Mouse (Mus musculus) MEL (cell line): Measurements from ENCODE around the gene Tle4. TPM values are rescaled to one million over a fixed set of nuclear protein-coding genes. Genes with fewer than 3 reads are reported as not detected.

Source experiments
- DNase-seq: peaks from one replicate; pipeline ENCODE4 v3.0.0; 2011; ENCODE audit warnings: low read depth, low spot score
- H3K27ac ChIP-seq: 2 replicates; pipeline ENCODE4 v1.5.1; 2012; ENCODE audit warnings: low read depth, mild to moderate bottlenecking, control low read depth, low read length, moderate library complexity; ENCODE audit not compliant: control insufficient read depth
- H3K27me3 ChIP-seq, 2 experiments: fragments of 150-350 bp in 1 of 2; sonication (generic) in 1 of 2; 2 replicates each; pipeline ENCODE4 v1.6.1; 2012; ENCODE audit warnings: low read length in 2 of 2, mild to moderate bottlenecking in 2 of 2, improper control_type of control experiment in 1 of 2, moderate library complexity in 1 of 2; ENCODE audit not compliant: insufficient read depth in 2 of 2, control insufficient read depth in 1 of 2
- H3K36me3 ChIP-seq, 2 experiments: 2 replicates each; pipeline ENCODE4 v1.6.1; 2012 to 2014; ENCODE audit warnings: low read length in 2 of 2, improper control_type of control experiment in 1 of 2, inconsistent platforms in 1 of 2, mild to moderate bottlenecking in 1 of 2; ENCODE audit not compliant: insufficient read depth in 2 of 2, control insufficient read depth in 1 of 2
- H3K4me1 ChIP-seq, 2 experiments: fragments of 150-350 bp in 1 of 2; sonication (generic) in 1 of 2; 2 replicates each; pipeline ENCODE4 v1.6.1; 2012; ENCODE audit warnings: low read length in 2 of 2, improper control_type of control experiment in 1 of 2, mild to moderate bottlenecking in 1 of 2; ENCODE audit not compliant: insufficient read depth in 2 of 2, control insufficient read depth in 1 of 2
- H3K4me3 ChIP-seq, 2 experiments: fragments of 150-350 bp in 1 of 2; sonication (generic) in 1 of 2; 2 replicates each; pipeline ENCODE4 v1.5.1; 2012; ENCODE audit warnings: low read depth in 2 of 2, low read length in 2 of 2, mild to moderate bottlenecking in 2 of 2, moderate library complexity in 2 of 2, control low read depth in 1 of 2, improper control_type of control experiment in 1 of 2; ENCODE audit not compliant: control insufficient read depth in 1 of 2, insufficient read depth in 1 of 2
- H3K79me2 ChIP-seq: 2 replicates; pipeline ENCODE4 v1.6.1; 2012; ENCODE audit warnings: mild to moderate bottlenecking, low read length, moderate library complexity; ENCODE audit not compliant: control insufficient read depth, poor library complexity, insufficient read depth
- H3K9ac ChIP-seq: 2 replicates; pipeline ENCODE4 v1.6.1; 2012; ENCODE audit warnings: low read depth, mild to moderate bottlenecking, control low read depth, low read length, moderate library complexity; ENCODE audit not compliant: control insufficient read depth, poor library complexity, severe bottlenecking
- H3K9me3 ChIP-seq: fragments of 150-350 bp; sonication (generic); replicated peaks from 2 replicates; pipeline ENCODE4 v1.6.1; 2012; ENCODE audit warnings: mild to moderate bottlenecking, low read length, improper control_type of control experiment, moderate library complexity; ENCODE audit not compliant: insufficient read depth
- CHD2 ChIP-seq: IDR thresholded peaks from 2 replicates; pipeline ENCODE4 v1.6.1; 2011; ENCODE audit warnings: low read length, improper control_type of control experiment
- CTCF ChIP-seq, 3 experiments: IDR thresholded peaks in 2 of 3; conservative IDR thresholded peaks in 1 of 3; 2 replicates each; pipeline ENCODE4 v1.5.1; 2011 to 2012; ENCODE audit warnings: low read length in 3 of 3, low read depth in 2 of 3, mild to moderate bottlenecking in 2 of 3, improper control_type of control experiment in 1 of 3, inconsistent platforms in 1 of 3, mixed read lengths in 1 of 3, moderate library complexity in 1 of 3; ENCODE audit not compliant: control insufficient read depth in 1 of 3, insufficient read depth in 1 of 3, poor library complexity in 1 of 3, severe bottlenecking in 1 of 3
- E2F4 ChIP-seq: IDR thresholded peaks from 2 replicates; pipeline ENCODE4 v1.6.1; 2011; ENCODE audit warnings: low read depth, low read length, improper control_type of control experiment, borderline replicate concordance
- GATA1 ChIP-seq: IDR thresholded peaks from 2 replicates; pipeline ENCODE4 v1.6.1; 2011; ENCODE audit warnings: low read depth, low read length, improper control_type of control experiment
- HCFC1 ChIP-seq: IDR thresholded peaks from 2 replicates; pipeline ENCODE4 v1.6.1; 2012; ENCODE audit warnings: low read depth, mild to moderate bottlenecking, inconsistent platforms, low read length, improper control_type of control experiment, moderate library complexity
- MAFK ChIP-seq: IDR thresholded peaks from 2 replicates; pipeline ENCODE4 v1.6.1; 2011; ENCODE audit warnings: low read depth, mild to moderate bottlenecking, low read length, improper control_type of control experiment, borderline replicate concordance
- MAX ChIP-seq: IDR thresholded peaks from 2 replicates; pipeline ENCODE4 v1.6.1; 2011; ENCODE audit warnings: low read length, improper control_type of control experiment
- MEF2A ChIP-seq: IDR thresholded peaks from 2 replicates; pipeline ENCODE4 v1.6.1; 2014; ENCODE audit warnings: low read depth, mild to moderate bottlenecking, inconsistent platforms, low read length, improper control_type of control experiment; ENCODE audit not compliant: poor library complexity, insufficient replicate concordance, severe bottlenecking; ENCODE audit errors: extremely low read depth
- MXI1 ChIP-seq: IDR thresholded peaks from 2 replicates; pipeline ENCODE4 v1.6.1; 2011; ENCODE audit warnings: mild to moderate bottlenecking, low read depth, low read length, improper control_type of control experiment
- MYB ChIP-seq: IDR thresholded peaks from 2 replicates; pipeline ENCODE4 v1.6.1; 2011; ENCODE audit warnings: mild to moderate bottlenecking, low read depth, low read length, improper control_type of control experiment
- NELFE ChIP-seq: IDR thresholded peaks from 2 replicates; pipeline ENCODE4 v1.6.1; 2011; ENCODE audit warnings: low read depth, low read length, improper control_type of control experiment
- NRF1 ChIP-seq: IDR thresholded peaks from 2 replicates; pipeline ENCODE4 v1.6.1; 2014; ENCODE audit warnings: low read depth, mild to moderate bottlenecking, inconsistent platforms, low read length, improper control_type of control experiment, moderate library complexity; ENCODE audit not compliant: poor library complexity, insufficient read depth, severe bottlenecking
- POLR2A ChIP-seq, 2 experiments: IDR thresholded peaks; 2 replicates each; pipeline ENCODE4 v1.6.1; 2011 to 2012; ENCODE audit warnings: low read length in 2 of 2, mild to moderate bottlenecking in 2 of 2, control low read depth in 1 of 2, improper control_type of control experiment in 1 of 2, low read depth in 1 of 2, moderate library complexity in 1 of 2; ENCODE audit not compliant: control insufficient read depth in 1 of 2, insufficient read depth in 1 of 2, poor library complexity in 1 of 2
- POLR2AphosphoS2 ChIP-seq: IDR thresholded peaks from 2 replicates; pipeline ENCODE4 v1.6.1; 2011; ENCODE audit warnings: low read length, improper control_type of control experiment
- POLR2AphosphoS5 ChIP-seq: IDR thresholded peaks from 2 replicates; pipeline ENCODE4 v1.6.1; 2012; ENCODE audit warnings: low read depth, borderline replicate concordance, mild to moderate bottlenecking, inconsistent platforms, low read length, moderate library complexity, mixed read lengths
- SIN3A ChIP-seq: IDR thresholded peaks from 2 replicates; pipeline ENCODE4 v1.6.1; 2012; ENCODE audit warnings: low read length, improper control_type of control experiment, inconsistent platforms
- SMC3 ChIP-seq: IDR thresholded peaks from 2 replicates; pipeline ENCODE4 v1.6.1; 2011; ENCODE audit warnings: low read depth, low read length, improper control_type of control experiment
- TAL1 ChIP-seq: IDR thresholded peaks from 2 replicates; pipeline ENCODE4 v1.6.1; 2012; ENCODE audit warnings: mild to moderate bottlenecking, inconsistent platforms, low read length, moderate library complexity, mixed read lengths
- TBP ChIP-seq: IDR thresholded peaks from 2 replicates; pipeline ENCODE4 v1.8.0; 2011; ENCODE audit warnings: low read depth, low read length, improper control_type of control experiment
- TCF12 ChIP-seq: IDR thresholded peaks from 2 replicates; pipeline ENCODE4 v1.6.1; 2014; ENCODE audit warnings: low read depth, mild to moderate bottlenecking, inconsistent platforms, low read length, improper control_type of control experiment, moderate library complexity
- UBTF ChIP-seq: IDR thresholded peaks from 2 replicates; pipeline ENCODE4 v1.6.1; 2012; ENCODE audit warnings: low read depth, mild to moderate bottlenecking, inconsistent platforms, low read length, improper control_type of control experiment, moderate library complexity, borderline replicate concordance; ENCODE audit not compliant: insufficient read depth
- USF1 ChIP-seq: IDR thresholded peaks from 2 replicates; pipeline ENCODE4 v1.6.1; 2014; ENCODE audit warnings: low read depth, mild to moderate bottlenecking, inconsistent platforms, low read length, improper control_type of control experiment, moderate library complexity
- USF2 ChIP-seq, 2 experiments: IDR thresholded peaks; 2 replicates each; pipeline ENCODE4 v1.6.1; 2011 to 2012; ENCODE audit warnings: improper control_type of control experiment in 2 of 2, low read length in 2 of 2, borderline replicate concordance in 1 of 2, inconsistent platforms in 1 of 2, low read depth in 1 of 2, mild to moderate bottlenecking in 1 of 2; ENCODE audit not compliant: insufficient read depth in 1 of 2
- ZC3H11A ChIP-seq: IDR thresholded peaks from 2 replicates; pipeline ENCODE4 v1.6.1; 2012; ENCODE audit warnings: low read depth, mild to moderate bottlenecking, inconsistent platforms, low read length, improper control_type of control experiment
- ZNF384 ChIP-seq: IDR thresholded peaks from 2 replicates; pipeline ENCODE4 v1.6.1; 2012; ENCODE audit warnings: low read depth, mild to moderate bottlenecking, inconsistent platforms, low read length, improper control_type of control experiment
- polyA plus RNA-seq, 2 experiments: library from polyadenylated mRNA; stranded (reverse) in 1 of 2; unstranded in 1 of 2; fragments of >175 nt in 1 of 2; fragments of >200 nt in 1 of 2; gene quantifications; 2 replicates each; pipeline versions ENCODE4 v1.2.1 to v1.2.4; 2012; ENCODE audit warnings: low replicate concordance in 2 of 2, low read depth in 1 of 2; ENCODE audit not compliant: insufficient read length in 2 of 2, insufficient read depth in 1 of 2, missing spikeins in 1 of 2
- total RNA-seq: library from RNA; depleted of rRNA; stranded (reverse); fragments of 300-350 nt; gene quantifications from 2 replicates; pipeline ENCODE4 v1.2.3, GENCODE M21; 2012

Tle4 gene
- total and polyA plus RNA-seq, 3 experiments, result 6.0 to 42.5 (median 14.0) TPM

GRCm38 (mm10) chr19:14545485-14545884, 52.4 kb downstream of the Tle4 start:
- Histone ChIP-seq H3K79me2 (no peaks in the 10 kb centered on the region), H3K36me3 (peaks cover 1 to 7% of the 10 kb centered on the region in 2 experiments; a peak in 3 of 4 replicates), H3K9ac (no peak overlapping the region), H3K9me3 (no peaks in the 10 kb centered on the region), H3K27me3 (no peaks in the 10 kb centered on the region), H3K4me3 (no peak overlapping the region), H3K27ac (no peak overlapping the region), H3K4me1 (no peaks in the 10 kb centered on the region)
- no peak for DNase-seq
- TF ChIP-seq USF1 (no peak), POLR2AphosphoS2 (no peak), MEF2A (no peak), USF2 (IDR thresholded peaks at IDR 0.05; ENCODE audit: borderline replicate concordance in 1 of 2, insufficient read depth in 1 of 2, low read depth in 1 of 2, low read length in 2 of 2) (no peak), NELFE (no peak), POLR2A (IDR thresholded peaks at IDR 0.05; ENCODE audit: control insufficient read depth in 1 of 2, insufficient read depth in 1 of 2, low read depth in 1 of 2, low read length in 2 of 2, poor library complexity in 1 of 2) (no peak), MYB (no peak), GATA1 (no peak), TAL1 (no peak), MAX (no peak), POLR2AphosphoS5 (no peak), HCFC1 (no peak), ZNF384 (no peak), E2F4 (no peak), SMC3 (no peak), CHD2 (no peak)

DNA sequence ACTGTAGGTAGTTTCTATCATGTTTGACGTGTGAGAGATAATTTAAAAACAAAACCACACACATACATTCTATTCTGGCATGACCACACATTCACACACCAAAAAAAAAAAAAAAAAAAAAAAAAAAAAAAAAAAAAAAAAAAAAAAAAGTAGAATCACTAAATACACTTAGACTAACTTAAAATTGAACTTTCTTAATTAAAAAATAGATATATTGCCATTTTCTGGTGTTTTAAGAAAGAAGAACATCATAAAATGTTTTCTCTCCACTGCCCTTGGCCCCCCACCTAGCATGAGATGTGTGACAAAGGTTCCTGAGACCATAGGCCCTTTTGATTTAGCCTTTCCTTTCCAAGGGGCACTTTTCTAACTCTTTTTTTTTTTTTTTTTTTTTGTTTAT, 54.5 kb downstream of the Tle4 start:
- TF ChIP-seq UBTF, result no peak
- no peak for TF ChIP-seq ZC3H11A
- no peak for TF ChIP-seq MAFK
- no peak for TF ChIP-seq CTCF (IDR thresholded peaks at IDR 0.05 in 2 of 3, conservative IDR thresholded peaks at IDR 0.05 in 1 of 3; ENCODE audit: control insufficient read depth in 1 of 3, insufficient read depth in 1 of 3, low read depth in 2 of 3, low read length in 3 of 3, poor library complexity in 1 of 3, severe bottlenecking in 1 of 3)
- TF ChIP-seq NRF1, result no peak
- TF ChIP-seq TCF12, result no peak
- TF ChIP-seq TBP, result no peak
- no peak for TF ChIP-seq POLR2AphosphoS5
- TF ChIP-seq SIN3A, result no peak
- TF ChIP-seq MXI1, result no peak
- TF ChIP-seq USF1, result no peak
- TF ChIP-seq, all 39 proteins: peak for 0
- H3K27me3 ChIP-seq, result no peaks in the 10 kb centered on the region
- no peaks in the 10 kb centered on the region for H3K9me3 ChIP-seq
- no peak for DNase-seq
- no peaks in the 10 kb centered on the region for H3K79me2 ChIP-seq
- no peaks in the 10 kb centered on the region for H3K4me1 ChIP-seq
- H3K9ac ChIP-seq, result no peak overlapping the region
- H3K27ac ChIP-seq, result no peak overlapping the region
- H3K4me3 ChIP-seq, result no peak overlapping the region
- peaks cover 1 to 7% of the 10 kb centered on the region in 2 experiments; a peak in 2 of 4 replicates for H3K36me3 ChIP-seq
